Mouse (Mus musculus) midbrain, embryonic 14.5 days (tissue): Measurements from ENCODE around the gene Myom3. TPM values are rescaled to one million over a fixed set of nuclear protein-coding genes. Genes with fewer than 3 reads are reported as not detected.
"Not testable (repeated sequence)": the region's sequence is repeated elsewhere in the genome, so short reads cannot be mapped to it uniquely, and the experiment has no call there.

ENCODE experiments used
- ATAC-seq: fragments of 200-750 bp; cut with Nextera tagmentation; 2 replicates; pipeline ENCODE4 v1.8.0; 2017; ENCODE audit warnings: moderate number of reproducible peaks, moderate library complexity; ENCODE audit not compliant: low FRiP score, low TSS enrichment
- DNase-seq: peaks from one replicate; pipeline ENCODE4 v3.0.0-alpha.2; 2015
- H3K27ac ChIP-seq: fragments of 300-500 bp; sonication (generic); replicated peaks from 2 replicates; pipeline ENCODE4 v1.5.1; 2014; ENCODE audit warnings: mild to moderate bottlenecking, low read depth, low read length, moderate library complexity
- H3K27me3 ChIP-seq: fragments of 300-500 bp; sonication (generic); 2 replicates; pipeline ENCODE4 v1.6.1; 2014; ENCODE audit warnings: low read length, control low read depth, mixed read lengths; ENCODE audit not compliant: control insufficient read depth, insufficient read depth
- H3K36me3 ChIP-seq: fragments of 300-500 bp; sonication (generic); 2 replicates; pipeline ENCODE4 v1.6.1; 2014; ENCODE audit warnings: low read length, control low read depth; ENCODE audit not compliant: control insufficient read depth, insufficient read depth
- H3K4me1 ChIP-seq: fragments of 300-500 bp; sonication (generic); 2 replicates; pipeline ENCODE4 v1.6.1; 2014; ENCODE audit warnings: mild to moderate bottlenecking, antibody characterized with exemption, low read length, control low read depth; ENCODE audit not compliant: control insufficient read depth, insufficient read depth
- H3K4me2 ChIP-seq: fragments of 300-500 bp; sonication (generic); 2 replicates; pipeline ENCODE4 v1.6.1; 2014; ENCODE audit warnings: mild to moderate bottlenecking, low read length, moderate library complexity
- H3K4me3 ChIP-seq: fragments of 300-500 bp; sonication (generic); replicated peaks from 2 replicates; pipeline ENCODE4 v1.5.1; 2014; ENCODE audit warnings: low read depth, low read length
- H3K9ac ChIP-seq: fragments of 300-500 bp; sonication (generic); replicated peaks from 2 replicates; pipeline ENCODE4 v1.6.1; 2014; ENCODE audit warnings: mild to moderate bottlenecking, low read length, moderate library complexity
- H3K9me3 ChIP-seq: fragments of 300-500 bp; sonication (generic); 2 replicates; pipeline ENCODE4 v1.6.1; 2016; ENCODE audit warnings: low read length, control low read depth, mixed read lengths; ENCODE audit not compliant: control insufficient read depth
- WGBS: fragments of 180-500 bp; shearing (Covaris S2); extraction: QIAGEN DNeasy Blood & Tissue Kit; methylation state at CpG from one replicate; pipeline ENCODE4 v1.1.7; 2014; 5-methylcytosine and 5-hydroxymethylcytosine counted together
- polyA plus RNA-seq: library from polyadenylated mRNA; unstranded; fragments of >200 nt; fragmentation: Nextera tagmentation; extraction: Ambion mirVana; gene quantifications from 2 replicates; pipeline ENCODE4 v1.2.1, GENCODE M21; 2014

The Myom3 gene
- polyA plus RNA-seq: 0.13 and 0.16 TPM in 2 replicates

DNA sequence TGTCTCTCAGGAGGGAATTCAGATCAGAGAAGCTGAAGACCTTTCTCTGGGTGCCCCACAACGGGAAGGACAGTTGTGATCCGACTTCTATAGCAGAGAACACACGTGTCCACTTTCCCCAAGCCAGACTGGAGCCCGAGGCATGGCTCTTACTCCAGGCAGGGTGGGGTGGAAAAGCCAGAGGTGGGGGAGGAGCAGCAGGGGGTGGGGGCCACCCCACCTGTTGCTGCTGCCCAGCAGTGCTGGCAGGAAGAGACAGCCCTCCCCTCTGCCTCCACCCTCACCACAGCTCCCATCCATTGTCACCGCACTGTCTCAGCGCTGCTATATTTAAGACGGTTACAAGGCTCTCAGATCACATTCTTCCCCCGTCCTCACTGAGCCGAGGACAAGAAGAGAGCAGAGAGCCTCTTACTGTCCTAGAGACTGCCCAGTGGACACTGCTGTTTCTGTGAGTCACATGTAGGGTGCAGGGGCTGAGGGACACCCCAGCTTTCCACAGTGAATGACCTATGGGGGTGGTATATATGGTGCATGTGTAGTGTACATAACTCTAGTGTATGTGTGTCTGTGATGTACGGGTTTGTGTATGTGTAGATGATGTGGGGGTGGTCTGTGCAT is at the start of gene Myom3:
Gene Myom3 (plus strand): TSS at position 360 of the 621 bp plus-strand sequence.
- H3K4me3 ChIP-seq: no peak within 1 kb of the TSS
- no peaks in the 10 kb centered on the region for H3K27me3 ChIP-seq
- H3K9me3 ChIP-seq: no peaks in the 10 kb centered on the region
- H3K27ac ChIP-seq: no peak within 1 kb of the TSS
- ATAC-seq: no peak
- H3K4me1 ChIP-seq: no peaks in the 10 kb centered on the region
- H3K36me3 ChIP-seq: no peaks in the 10 kb centered on the region
- 53% methylated on average over 10 of the region's 10 CpGs for WGBS
- H3K4me2 ChIP-seq: no peak within 1 kb of the TSS
- H3K9ac ChIP-seq: no peak within 1 kb of the TSS
- DNase-seq: no peak

DNA sequence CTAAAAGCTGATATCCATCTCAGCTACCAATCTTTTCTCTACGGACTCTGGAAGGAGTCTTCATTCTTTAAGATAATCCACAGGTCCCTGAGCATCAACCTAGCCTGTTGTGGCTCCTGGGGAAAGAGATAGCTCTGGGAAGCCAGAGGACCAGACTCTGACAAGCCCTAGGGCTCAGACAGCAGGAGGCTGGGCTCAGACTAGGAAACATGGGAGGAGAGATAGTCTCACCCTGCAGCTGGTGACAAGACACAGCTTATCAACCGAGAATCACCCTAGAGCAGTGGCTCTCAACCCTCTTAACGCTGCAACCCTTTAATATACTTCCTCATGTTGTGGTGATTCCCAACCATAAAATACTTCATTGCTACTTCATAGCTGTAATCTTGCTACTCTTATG is 49.1 kb upstream of the Myom3 start:
- H3K27me3 ChIP-seq: no peaks in the 10 kb centered on the region
- no peak overlapping the region for H3K4me2 ChIP-seq
- H3K27ac ChIP-seq: no peak overlapping the region
- no peaks in the 10 kb centered on the region for H3K4me1 ChIP-seq
- no peaks in the 10 kb centered on the region for H3K36me3 ChIP-seq
- no peak for ATAC-seq
- WGBS: 88% methylated on average over 3 of the region's 3 CpGs
- no peak overlapping the region for H3K9ac ChIP-seq
- no peaks in the 10 kb centered on the region for H3K9me3 ChIP-seq
- H3K4me3 ChIP-seq: no peak overlapping the region
- no peak for DNase-seq

- Histone ChIP-seq H3K27ac (no peak overlapping the region), H3K4me3 (no peak overlapping the region), H3K9ac (no peak overlapping the region), H3K4me2 (no peak overlapping the region), H3K4me1 (no peaks in the 10 kb centered on the region), H3K27me3 (no peaks in the 10 kb centered on the region), H3K9me3 (no peaks in the 10 kb centered on the region), H3K36me3 (no peaks in the 10 kb centered on the region)
- ATAC-seq (no peak), DNase-seq (no peak)
- WGBS: 92% methylated on average over 8 of the region's 8 CpGs
Measured at GRCm38 (mm10) chr4:135714776-135715175, 44.7 kb upstream of the Myom3 start.

GRCm38 (mm10) chr4:135716438-135716837 is 43.1 kb upstream of the Myom3 start:
- H3K4me3 ChIP-seq, H3K4me1 ChIP-seq, ATAC-seq, H3K4me2 ChIP-seq, H3K9ac ChIP-seq, H3K27ac ChIP-seq, H3K27me3 ChIP-seq, DNase-seq, H3K9me3 ChIP-seq, H3K36me3 ChIP-seq: not testable (repeated sequence)
- WGBS: 96% methylated on average over 11 of the region's 11 CpGs

DNA sequence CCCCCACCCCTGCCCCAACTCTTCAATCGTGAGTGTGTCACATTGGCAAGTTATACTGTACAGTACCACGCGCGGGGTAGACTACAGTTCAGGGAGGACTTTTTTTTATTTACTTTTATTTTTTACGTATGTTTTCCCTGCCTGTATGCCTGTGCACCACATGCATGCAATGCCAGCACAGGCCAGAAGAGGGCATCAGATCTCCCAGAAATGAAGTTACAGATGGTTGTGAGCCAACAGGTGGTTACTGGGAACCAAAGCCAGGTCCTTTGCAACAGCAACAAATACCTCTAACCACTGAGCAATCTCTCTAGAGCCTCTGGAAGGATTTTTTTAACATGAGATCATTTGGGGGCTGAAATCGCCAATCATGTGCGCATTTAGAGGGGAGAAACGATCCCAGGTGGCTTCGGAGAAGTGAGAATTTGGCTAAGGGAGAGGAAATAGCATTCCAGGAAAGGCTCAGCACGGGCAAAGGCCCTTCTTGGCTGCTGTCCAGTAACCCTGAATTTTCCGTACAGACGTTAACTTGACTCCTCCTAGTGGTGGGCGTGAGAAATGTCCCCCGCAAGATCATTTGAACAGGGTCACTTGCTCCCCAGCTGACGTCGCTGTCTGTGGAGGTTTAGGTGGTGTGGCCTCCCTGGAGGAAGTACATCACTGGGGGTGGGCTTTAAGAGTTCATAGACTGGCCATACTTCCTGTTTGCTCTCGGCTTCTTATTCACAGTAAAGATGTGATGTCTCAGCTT is 36.8 kb upstream of the Myom3 start:
- Histone ChIP-seq H3K9me3 (no peaks in the 10 kb centered on the region), H3K27ac (no peak overlapping the region), H3K36me3 (no peaks in the 10 kb centered on the region), H3K4me1 (no peaks in the 10 kb centered on the region), H3K9ac (no peak overlapping the region), H3K4me2 (no peak overlapping the region), H3K4me3 (no peak overlapping the region), H3K27me3 (no peaks in the 10 kb centered on the region)
- ATAC-seq (no peak), DNase-seq (no peak)
- WGBS: 75% methylated on average over 17 of the region's 17 CpGs

GRCm38 (mm10) chr4:135726416-135726815 is 33.1 kb upstream of the Myom3 start:
- H3K4me2 ChIP-seq: no peak overlapping the region
- H3K9ac ChIP-seq: no peak overlapping the region
- H3K36me3 ChIP-seq: no peaks in the 10 kb centered on the region
- no peak overlapping the region for H3K4me3 ChIP-seq
- no peaks in the 10 kb centered on the region for H3K4me1 ChIP-seq
- no peak overlapping the region for H3K27ac ChIP-seq
- no peaks in the 10 kb centered on the region for H3K27me3 ChIP-seq
- 85% methylated on average over 11 of the region's 11 CpGs for WGBS
- DNase-seq: no peak
- no peaks in the 10 kb centered on the region for H3K9me3 ChIP-seq
- no peak for ATAC-seq

DNA sequence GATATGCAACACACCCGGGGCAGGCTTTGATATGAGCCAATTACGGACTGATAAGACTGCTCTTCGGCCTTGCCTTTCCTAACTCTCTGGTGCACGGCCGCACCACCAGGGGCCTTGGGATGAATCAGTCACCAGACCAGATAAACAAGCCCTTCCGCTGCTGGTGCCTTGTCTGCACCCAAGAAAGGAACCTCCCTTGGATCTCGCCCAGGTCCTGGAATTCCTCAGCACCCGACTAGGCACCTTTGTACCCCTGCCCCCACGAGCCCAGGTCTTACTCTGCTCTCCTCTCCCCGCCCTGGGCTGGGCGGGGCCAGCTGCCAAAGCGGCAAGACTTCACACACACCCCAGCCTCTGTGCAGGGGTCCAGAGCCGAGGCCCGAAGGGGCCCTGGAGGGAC is 31.7 kb upstream of the Myom3 start, which contains the start of gene Il22ra1:
Gene Il22ra1 (plus strand): TSS at position 356 of the 400 bp plus-strand sequence.
- no peaks in the 10 kb centered on the region for H3K27me3 ChIP-seq
- no peak for DNase-seq
- H3K4me1 ChIP-seq: no peaks in the 10 kb centered on the region
- no peaks in the 10 kb centered on the region for H3K9me3 ChIP-seq
- H3K27ac ChIP-seq: no peak within 1 kb of the TSS
- 57% methylated on average over 14 of the region's 14 CpGs for WGBS
- no peaks in the 10 kb centered on the region for H3K36me3 ChIP-seq
- ATAC-seq: no peak
- H3K9ac ChIP-seq: no peak within 1 kb of the TSS
- H3K4me3 ChIP-seq: no peak within 1 kb of the TSS
- no peak within 1 kb of the TSS for H3K4me2 ChIP-seq

- Histone ChIP-seq H3K4me3 (no peak overlapping the region), H3K9me3 (no peaks in the 10 kb centered on the region), H3K9ac (no peak overlapping the region), H3K4me2 (no peak overlapping the region), H3K27ac (no peak overlapping the region), H3K27me3 (no peaks in the 10 kb centered on the region), H3K36me3 (no peaks in the 10 kb centered on the region), H3K4me1 (no peaks in the 10 kb centered on the region)
- 80% methylated on average over 9 of the region's 9 CpGs for WGBS
- ATAC-seq: no peak
- no peak for DNase-seq
Measured at GRCm38 (mm10) chr4:135730204-135730603, 29.3 kb upstream of the Myom3 start.

DNA sequence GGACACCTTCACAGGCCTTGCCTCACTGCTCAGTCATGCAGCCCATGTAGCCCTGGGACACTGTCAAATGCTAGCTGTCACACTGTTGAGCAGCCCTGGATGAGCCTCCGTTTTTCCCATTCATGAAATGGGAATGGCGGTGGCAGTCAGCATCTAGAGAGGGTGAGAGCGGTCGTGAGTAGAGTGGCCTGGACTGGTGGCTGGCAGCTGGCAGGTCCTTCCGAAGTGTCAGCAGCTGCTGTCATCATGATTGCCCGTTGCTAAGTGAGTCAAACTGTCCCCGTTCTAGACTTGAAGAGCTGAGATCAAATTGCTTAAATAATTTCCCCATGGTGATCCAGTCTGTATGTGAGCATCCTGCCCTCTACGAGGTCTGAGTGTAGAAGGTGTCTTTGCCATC is 28.6 kb upstream of the Myom3 start:
- H3K27ac ChIP-seq: no peak overlapping the region
- no peak overlapping the region for H3K4me2 ChIP-seq
- ATAC-seq (no peak), DNase-seq (no peak)
- no peaks in the 10 kb centered on the region for H3K9me3 ChIP-seq
- WGBS: 81% methylated on average over 8 of the region's 8 CpGs
- H3K27me3 ChIP-seq: no peaks in the 10 kb centered on the region
- H3K4me3 ChIP-seq: no peak overlapping the region
- no peak overlapping the region for H3K9ac ChIP-seq
- H3K36me3 ChIP-seq: no peaks in the 10 kb centered on the region
- H3K4me1 ChIP-seq: no peaks in the 10 kb centered on the region
